Mouse (Mus musculus) embryonic facial prominence, embryonic 11.5 days (tissue): ENCODE data around the gene Xrcc1. TPM values are rescaled to one million over a fixed set of nuclear protein-coding genes. Genes with fewer than 3 reads are reported as not detected.

Experiments
- ATAC-seq: fragments of 200-750 bp; cut with Nextera tagmentation; replicated peaks from 2 replicates; pipeline ENCODE4 v1.8.0; 2017; ENCODE audit warnings: low read depth; ENCODE audit not compliant: insufficient number of reproducible peaks, low FRiP score, low TSS enrichment
- DNase-seq: peaks from one replicate; pipeline ENCODE4 v3.0.0-alpha.2; 2015; ENCODE audit warnings: low spot score
- H3K27ac ChIP-seq: fragments of 300-500 bp; sonication (generic); replicated peaks from 2 replicates; pipeline ENCODE4 v1.5.1; 2014; ENCODE audit warnings: mild to moderate bottlenecking, low read depth, low read length, control low read depth
- H3K27me3 ChIP-seq: fragments of 300-500 bp; sonication (generic); 2 replicates; pipeline ENCODE4 v1.6.1; 2014; ENCODE audit warnings: mild to moderate bottlenecking, low read length, moderate library complexity, mixed read lengths; ENCODE audit not compliant: control insufficient read depth, insufficient read depth
- H3K36me3 ChIP-seq: fragments of 300-500 bp; sonication (generic); replicated peaks from 2 replicates; pipeline ENCODE4 v1.6.1; 2014; ENCODE audit warnings: low read depth, mild to moderate bottlenecking, low read length, moderate library complexity, mixed read lengths; ENCODE audit not compliant: control insufficient read depth, insufficient read depth
- H3K4me1 ChIP-seq: fragments of 300-500 bp; sonication (generic); 2 replicates; pipeline ENCODE4 v1.6.1; 2014; ENCODE audit warnings: low read length, mixed read lengths; ENCODE audit not compliant: control insufficient read depth, insufficient read depth
- H3K4me2 ChIP-seq: fragments of 300-500 bp; sonication (generic); 2 replicates; pipeline ENCODE4 v1.6.1; 2014; ENCODE audit warnings: low read depth, mild to moderate bottlenecking, control low read depth, low read length, moderate library complexity
- H3K4me3 ChIP-seq: fragments of 300-500 bp; sonication (generic); 2 replicates; pipeline ENCODE4 v1.5.1; 2014; ENCODE audit warnings: low read depth, low read length, control low read depth
- H3K9ac ChIP-seq: fragments of 300-500 bp; sonication (generic); replicated peaks from 2 replicates; pipeline ENCODE4 v1.6.1; 2014; ENCODE audit warnings: mild to moderate bottlenecking, control low read depth, low read length
- H3K9me3 ChIP-seq: fragments of 300-500 bp; sonication (generic); replicated peaks from 2 replicates; pipeline ENCODE4 v1.6.1; 2016; ENCODE audit warnings: mild to moderate bottlenecking, low read length, inconsistent platforms, mixed read lengths; ENCODE audit not compliant: control insufficient read depth
- WGBS: fragments of 180-500 bp; shearing (Covaris S2); extraction: QIAGEN DNeasy Blood & Tissue Kit; methylation state at CpG from one replicate; pipeline ENCODE4 v1.1.7; 2014; 5-methylcytosine and 5-hydroxymethylcytosine counted together
- polyA plus RNA-seq: library from polyadenylated mRNA; unstranded; fragments of >200 nt; fragmentation: Nextera tagmentation; extraction: Ambion mirVana; gene quantifications from 2 replicates; pipeline ENCODE4 v1.2.1, GENCODE M21; 2014

Xrcc1 gene
- polyA plus RNA-seq, 1 experiment from 2014 or later = 99.0 TPM

DNA sequence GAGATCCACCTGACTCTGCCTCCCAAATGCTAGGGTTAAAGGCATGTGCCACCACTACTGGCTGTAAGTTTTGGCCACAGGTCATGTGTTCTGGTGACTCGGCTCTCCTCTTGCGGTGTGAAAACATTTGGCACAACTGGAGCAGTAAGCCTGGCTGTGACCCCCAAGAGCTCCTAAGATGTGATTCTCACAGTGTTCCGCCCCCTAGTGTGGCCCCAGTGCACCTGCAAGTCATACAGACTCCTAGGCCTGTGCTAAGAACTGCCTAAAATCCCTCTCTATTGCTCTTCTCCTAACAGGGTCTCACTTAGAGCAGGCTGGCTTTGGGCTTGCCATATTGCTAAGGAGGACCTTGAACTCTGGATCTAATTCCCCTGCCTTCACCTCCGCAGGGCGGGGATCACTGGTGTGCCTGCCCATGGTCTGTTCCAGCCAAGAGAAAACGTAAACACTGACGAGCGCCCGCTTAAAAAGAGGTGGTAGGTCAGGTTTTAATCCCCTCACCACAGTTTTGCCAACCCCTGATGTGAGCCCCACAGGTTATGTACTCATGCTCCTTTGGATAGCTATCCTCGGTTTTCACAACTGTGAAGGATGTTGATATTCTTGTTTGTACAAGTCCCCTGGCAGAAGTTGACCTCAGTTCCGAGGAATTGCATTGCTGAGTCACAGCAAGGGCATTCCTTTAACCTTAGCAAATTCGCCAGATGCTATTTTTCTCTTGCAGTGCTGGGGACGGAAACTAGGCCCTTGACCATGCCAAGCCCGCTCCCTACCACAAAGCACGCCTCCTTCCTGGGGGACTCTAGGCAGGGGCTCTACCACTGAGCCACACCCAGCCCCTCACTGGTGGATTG lies 53.4 kb downstream of the Xrcc1 start:
- no peak for DNase-seq
- no peak for ATAC-seq
- H3K4me1 ChIP-seq = no peaks in the 10 kb centered on the region

DNA sequence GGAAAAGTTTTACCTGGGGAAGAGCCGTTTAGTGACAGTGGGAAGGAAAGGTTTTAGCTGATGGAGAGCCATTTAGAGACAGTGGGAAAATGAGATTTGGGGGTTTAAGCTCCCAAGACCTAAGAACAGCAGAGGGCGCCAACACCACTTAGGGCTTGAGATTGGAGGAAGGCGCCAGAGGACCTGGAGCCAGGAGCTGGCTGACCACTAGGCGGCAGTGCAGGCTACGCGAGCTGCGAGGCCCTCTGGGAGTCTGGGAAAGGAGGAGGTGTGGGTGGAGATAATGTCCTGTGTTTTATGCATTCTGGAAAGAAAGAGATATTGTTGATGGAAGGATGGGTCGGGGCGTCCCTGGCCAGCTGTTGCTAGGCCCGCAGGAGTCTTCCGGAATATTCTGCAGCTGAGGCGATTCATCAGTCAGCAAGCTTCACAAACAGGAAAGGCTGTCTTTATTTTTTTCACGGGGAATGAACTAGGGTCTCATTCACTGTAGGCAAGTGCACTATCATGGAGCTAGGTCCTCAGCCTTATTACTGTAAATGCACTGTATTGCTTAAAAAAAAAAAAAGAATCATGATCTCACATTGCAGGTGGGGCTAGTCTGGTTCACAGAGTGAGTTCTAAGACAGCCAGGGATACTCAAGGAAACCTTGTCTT lies 55.0 kb downstream of the Xrcc1 start:
- Histone ChIP-seq H3K27me3 (no peaks in the 10 kb centered on the region), H3K9ac (no peak overlapping the region), H3K9me3 (no peaks in the 10 kb centered on the region), H3K27ac (no peak overlapping the region), H3K36me3 (no peaks in the 10 kb centered on the region), H3K4me2 (no peak overlapping the region), H3K4me3 (no peak overlapping the region), H3K4me1 (no peaks in the 10 kb centered on the region)
- 4% methylated on average over 13 of the region's 13 CpGs for WGBS
- DNase-seq (peak; percentile 98), ATAC-seq (peak; percentile 79; the same call in 1 of the 2 replicates)

More for the DNA sequence above, 53.4 kb downstream of the Xrcc1 start:
- WGBS = 72% methylated on average over 15 of the region's 15 CpGs
- H3K36me3 ChIP-seq = no peaks in the 10 kb centered on the region
- H3K27me3 ChIP-seq = 0 out of 2 replicates have a peak, but pooled peaks cover 2% of the 10 kb centered on the region
- no peak overlapping the region for H3K4me3 ChIP-seq
- H3K27ac ChIP-seq = no peak overlapping the region
- H3K9me3 ChIP-seq = no peaks in the 10 kb centered on the region
- H3K9ac ChIP-seq = no peak overlapping the region
- H3K4me2 ChIP-seq = no peak overlapping the region

DNA sequence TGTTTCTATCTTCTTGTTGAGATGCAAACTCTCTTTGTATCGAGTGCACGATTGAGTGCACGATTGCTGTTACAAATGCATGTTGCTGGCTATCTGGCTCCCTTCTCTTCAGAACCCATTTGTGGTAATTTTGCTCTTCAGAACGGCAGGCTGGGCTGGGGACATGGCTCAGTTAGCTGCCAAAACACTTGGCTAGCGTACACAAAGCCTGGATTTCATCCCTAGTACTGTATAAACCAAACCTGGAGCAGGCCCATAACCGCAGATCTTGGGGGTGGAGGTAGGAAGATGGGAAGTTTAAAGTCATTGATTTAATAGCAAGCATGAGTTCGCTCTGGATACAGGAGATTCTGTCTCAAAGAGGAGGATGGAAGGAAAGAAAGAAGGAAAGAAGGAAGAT lies 59.5 kb downstream of the Xrcc1 start:
- Histone ChIP-seq H3K27me3 (peaks cover 9% of the 10 kb centered on the region), H3K36me3 (no peaks in the 10 kb centered on the region), H3K4me1 (peaks cover 5% of the 10 kb centered on the region; the same call in 1 of the 2 replicates), H3K9ac (no peak overlapping the region), H3K4me2 (no peak overlapping the region), H3K27ac (no peak overlapping the region), H3K4me3 (no peak overlapping the region), H3K9me3 (no peaks in the 10 kb centered on the region)
- DNase-seq (no peak), ATAC-seq (no peak)
- 91% methylated on average over 7 of the region's 7 CpGs for WGBS

DNA sequence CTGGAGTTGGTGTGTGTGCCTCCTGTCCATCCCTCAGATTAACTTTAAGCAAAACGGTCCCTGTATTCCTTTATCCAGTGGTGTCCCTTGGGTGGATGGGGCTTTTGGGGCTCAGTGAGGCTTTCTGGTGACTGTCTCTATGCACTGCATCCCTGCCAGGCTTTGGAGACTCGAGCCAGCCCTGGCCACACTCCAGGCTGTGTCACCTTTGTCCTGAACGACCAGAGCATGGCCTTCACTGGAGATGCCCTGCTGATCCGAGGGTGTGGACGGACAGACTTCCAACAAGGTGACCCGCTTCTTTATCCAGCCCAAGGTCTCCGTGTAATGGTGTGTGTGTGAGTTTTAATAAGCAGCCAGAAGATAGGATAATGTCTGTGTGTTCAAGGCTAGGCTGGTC lies 60.0 kb downstream of the Xrcc1 start:
- no peak for ATAC-seq
- Histone ChIP-seq H3K4me1 (peaks cover 9% of the 10 kb centered on the region; the same call in 1 of the 2 replicates), H3K4me2 (no peak overlapping the region), H3K27me3 (peaks cover 14% of the 10 kb centered on the region), H3K4me3 (no peak overlapping the region), H3K9me3 (no peaks in the 10 kb centered on the region), H3K36me3 (no peaks in the 10 kb centered on the region), H3K27ac (no peak overlapping the region), H3K9ac (no peak overlapping the region)
- 71% methylated on average over 7 of the region's 7 CpGs for WGBS
- DNase-seq = no peak

GRCm38 (mm10) chr7:24608017-24608416 lies 61.9 kb downstream of the Xrcc1 start:
- H3K4me2 ChIP-seq = no peak overlapping the region
- H3K36me3 ChIP-seq = no peaks in the 10 kb centered on the region
- H3K27me3 ChIP-seq = peaks cover 32% of the 10 kb centered on the region
- 45% methylated on average over 6 of the region's 6 CpGs for WGBS
- ATAC-seq (peak; percentile 62; the same call in 1 of the 2 replicates), DNase-seq (peak; percentile 65)
- H3K4me1 ChIP-seq = peaks cover 9% of the 10 kb centered on the region; the same call in 1 of the 2 replicates
- H3K27ac ChIP-seq = no peak overlapping the region
- no peaks in the 10 kb centered on the region for H3K9me3 ChIP-seq
- H3K9ac ChIP-seq = no peak overlapping the region
- H3K4me3 ChIP-seq = no peak overlapping the region

- Histone ChIP-seq H3K9ac (no peak overlapping the region), H3K4me3 (no peak overlapping the region), H3K27ac (no peak overlapping the region), H3K4me1 (peaks cover 9% of the 10 kb centered on the region; the same call in 1 of the 2 replicates), H3K9me3 (no peaks in the 10 kb centered on the region), H3K27me3 (peaks cover 37% of the 10 kb centered on the region), H3K4me2 (no peak overlapping the region), H3K36me3 (no peaks in the 10 kb centered on the region)
- DNase-seq = no peak
- no peak for ATAC-seq
- 71% methylated on average over 8 of the region's 8 CpGs for WGBS
Observed at GRCm38 (mm10) chr7:24608561-24608960, 62.5 kb downstream of the Xrcc1 start.

GRCm38 (mm10) chr7:24610144-24610878 lies 64.2 kb downstream of the Xrcc1 start, which contains the start of gene Phldb3:
TSS of gene Phldb3 (plus strand) at chr7:24610763.
- 2% methylated on average over 23 of the region's 27 CpGs for WGBS
- H3K4me2 ChIP-seq = peak within 1 kb of the TSS; percentile 55
- H3K4me1 ChIP-seq = peaks cover 9% of the 10 kb centered on the region; the same call in 1 of the 2 replicates
- H3K36me3 ChIP-seq = no peaks in the 10 kb centered on the region
- no peaks in the 10 kb centered on the region for H3K9me3 ChIP-seq
- ATAC-seq (peak; percentile 51; the same call in 1 of the 2 replicates), DNase-seq (no peak)
- H3K27me3 ChIP-seq = peaks cover 40% of the 10 kb centered on the region
- no peak within 1 kb of the TSS for H3K27ac ChIP-seq
- peak within 1 kb of the TSS; percentile 21 for H3K4me3 ChIP-seq
- no peak within 1 kb of the TSS; the same call in 1 of the 2 replicates for H3K9ac ChIP-seq
